Mouse (Mus musculus) lung, embryonic 16.5 days (tissue): ENCODE data around the gene Usp45. TPM values are rescaled to one million over a fixed set of nuclear protein-coding genes. Genes with fewer than 3 reads are reported as not detected.
A peak's percentile ranks its signal among the peaks of the same experiment; 100 is the strongest.

Source experiments
- ATAC-seq: fragments of 200-750 bp; cut with Nextera tagmentation; 2 replicates; pipeline ENCODE4 v1.8.0; 2017; ENCODE audit warnings: low read depth, mild to moderate bottlenecking, moderate library complexity
- H3K27ac ChIP-seq: fragments of 300-500 bp; sonication (generic); 2 replicates; pipeline ENCODE4 v1.5.1; 2014; ENCODE audit warnings: mild to moderate bottlenecking, control low read depth, low read length
- H3K27me3 ChIP-seq: fragments of 300-500 bp; sonication (generic); 2 replicates; pipeline ENCODE4 v1.6.1; 2014; ENCODE audit warnings: low read depth, low read length, mixed read lengths; ENCODE audit not compliant: control insufficient read depth, insufficient read depth
- H3K36me3 ChIP-seq: fragments of 300-500 bp; sonication (generic); 2 replicates; pipeline ENCODE4 v1.6.1; 2014; ENCODE audit warnings: low read length; ENCODE audit not compliant: control insufficient read depth, insufficient read depth
- H3K4me1 ChIP-seq: fragments of 300-500 bp; sonication (generic); replicated peaks from 2 replicates; pipeline ENCODE4 v1.6.1; 2014; ENCODE audit warnings: low read length, mixed read lengths; ENCODE audit not compliant: control insufficient read depth, insufficient read depth
- H3K4me2 ChIP-seq: fragments of 300-500 bp; sonication (generic); 2 replicates; pipeline ENCODE4 v1.6.1; 2014; ENCODE audit warnings: low read depth, low read length, control low read depth
- H3K4me3 ChIP-seq: fragments of 300-500 bp; sonication (generic); 2 replicates; pipeline ENCODE4 v1.5.1; 2014; ENCODE audit warnings: mild to moderate bottlenecking, low read length, control low read depth
- H3K9ac ChIP-seq: fragments of 300-500 bp; sonication (generic); 2 replicates; pipeline ENCODE4 v1.6.1; 2014; ENCODE audit warnings: low read length, control low read depth
- H3K9me3 ChIP-seq: fragments of 300-500 bp; sonication (generic); 2 replicates; pipeline ENCODE4 v1.6.1; 2016; ENCODE audit warnings: low read length; ENCODE audit not compliant: control insufficient read depth
- WGBS: fragments of 180-500 bp; shearing (Covaris S2); extraction: QIAGEN DNeasy Blood & Tissue Kit; methylation state at CpG from one replicate; pipeline ENCODE4 v1.1.7; 2014; 5-methylcytosine and 5-hydroxymethylcytosine counted together
- polyA plus RNA-seq: library from polyadenylated mRNA; unstranded; fragments of >200 nt; fragmentation: Nextera tagmentation; extraction: Ambion mirVana; gene quantifications from 2 replicates; pipeline ENCODE4 v1.2.1, GENCODE M21; 2015

Usp45 gene
- polyA plus RNA-seq, 1 experiment from 2014 or later = 10.5 TPM

- Histone ChIP-seq H3K27ac (peak within 1 kb of the TSS; percentile 94), H3K9me3 (no peaks in the 10 kb centered on the region), H3K4me2 (peak within 1 kb of the TSS; percentile 62), H3K4me1 (peaks cover 7% of the 10 kb centered on the region; the same call in 1 of the 2 replicates), H3K4me3 (peak within 1 kb of the TSS; percentile 84), H3K27me3 (no peaks in the 10 kb centered on the region), H3K9ac (peak within 1 kb of the TSS; percentile 87), H3K36me3 (0 out of 2 replicates have a peak, but pooled peaks cover 2% of the 10 kb centered on the region)
- WGBS = under 1% methylated on average over 51 of the region's 51 CpGs
- ATAC-seq = peak; percentile 94
These were observed 112.7 kb downstream of the Usp45 start, which contains the start of gene Coq3 for GRCm38 (mm10) chr4:21879565-21880220. Coq3 (plus strand) TSS chr4:21879673.

- H3K27ac ChIP-seq = no peak overlapping the region
- WGBS = 90% methylated on average over 6 of the region's 6 CpGs
These were observed 115.8 kb downstream of the Usp45 start for GRCm38 (mm10) chr4:21882806-21883205.

GRCm38 (mm10) chr4:21885831-21886230 is 118.9 kb downstream of the Usp45 start:
- Histone ChIP-seq H3K27ac (no peak overlapping the region), H3K4me2 (no peak overlapping the region), H3K4me1 (no peaks in the 10 kb centered on the region), H3K9ac (no peak overlapping the region), H3K4me3 (no peak overlapping the region), H3K9me3 (no peaks in the 10 kb centered on the region), H3K27me3 (no peaks in the 10 kb centered on the region), H3K36me3 (no peaks in the 10 kb centered on the region)
- no peak for ATAC-seq
- WGBS = 84% methylated on average over 8 of the region's 8 CpGs

More at GRCm38 (mm10) chr4:21882806-21883205, 115.8 kb downstream of the Usp45 start:
- no peaks in the 10 kb centered on the region for H3K36me3 ChIP-seq
- no peak overlapping the region for H3K9ac ChIP-seq
- peaks cover 7% of the 10 kb centered on the region; the same call in 1 of the 2 replicates for H3K4me1 ChIP-seq
- H3K4me3 ChIP-seq = no peak overlapping the region
- H3K4me2 ChIP-seq = no peak overlapping the region
- no peaks in the 10 kb centered on the region for H3K27me3 ChIP-seq
- ATAC-seq = no peak
- no peaks in the 10 kb centered on the region for H3K9me3 ChIP-seq

Other genes with a start within 250 kb of the Usp45 start
- gene Prdm13, start 81.2 kb upstream of the Usp45 start, polyA plus RNA-seq = not detected in 2 replicates
- 49.3 and 49.8 TPM in 2 replicates for gene Ccnc, start 39.5 kb upstream of the Usp45 start, polyA plus RNA-seq
- 8.0 and 8.4 TPM in 2 replicates for gene Tstd3, start 56 bp downstream of the Usp45 start, polyA plus RNA-seq
- 133 and 150 TPM in 2 replicates for gene Pnisr, start 80.4 kb downstream of the Usp45 start, polyA plus RNA-seq
- gene Coq3, start 112.5 kb downstream of the Usp45 start, polyA plus RNA-seq = 14.2 and 15.2 TPM in 2 replicates
- gene Faxc, start 164.2 kb downstream of the Usp45 start, polyA plus RNA-seq = 2.4 and 2.6 TPM in 2 replicates